Mouse (Mus musculus) layer of hippocampus, adult 11-12 months (tissue): ENCODE data around the gene Adam20.
"Not testable (repeated sequence)": the region's sequence is repeated elsewhere in the genome, so short reads cannot be mapped to it uniquely, and the experiment has no call there.

Source experiments
- DNase-seq: peaks from one replicate; pipeline ENCODE4 v3.0.0; 2022; ENCODE audit warnings: low spot score

Adam20 gene

GRCm38 (mm10) chr8:40792973-40793372, at the start of gene Adam20:
Adam20 (plus strand) TSS chr8:40793273.
- DNase-seq = not testable (repeated sequence)

GRCm38 (mm10) chr8:40751908-40752307, 41.2 kb upstream of the Adam20 start, which contains the start of gene Adam25:
Adam25 (plus strand) TSS chr8:40752208.
- DNase-seq = not testable (repeated sequence)

GRCm38 (mm10) chr8:40783320-40783719, 9.8 kb upstream of the Adam20 start:
- DNase-seq = no peak

GRCm38 (mm10) chr8:40803379-40804079, 10.5 kb downstream of the Adam20 start:
- DNase-seq = no peak
